ENCODE assay signal across 32 mouse cellular contexts in the genomic region with DNA sequence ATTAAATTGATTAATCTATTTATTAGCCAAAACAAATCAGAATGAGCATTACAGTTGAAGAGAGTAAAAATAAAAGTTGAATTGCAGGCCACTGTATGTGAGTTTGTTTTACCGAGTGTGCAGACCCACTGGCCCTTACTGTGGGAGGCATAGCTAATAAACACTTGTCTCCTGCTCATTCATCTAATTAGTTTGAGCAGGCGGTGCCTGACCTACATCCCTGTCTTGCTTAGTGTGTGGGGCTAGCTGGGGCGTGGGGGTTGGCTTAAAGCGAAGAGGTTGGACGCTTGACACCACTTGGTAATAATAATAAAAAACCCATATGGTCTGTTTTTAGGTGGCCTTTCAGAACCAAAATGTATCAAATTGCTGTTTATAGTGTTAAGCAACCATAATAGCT.
A peak's percentile ranks its signal among the peaks of the same experiment; 100 is the strongest.
DNase-seq lines count a peak whose midpoint lies in the region; ATAC-seq and TF ChIP-seq lines count a peak whose summit lies in the region.
"Had no signal": no experiment of that assay in that cellular context is flagged by ENCODE, and none has a peak within 500 bp of the region (broad histone marks: within the 10 kb centered on the region; RNA-seq: fewer than 3 reads in every experiment).

No protein-coding gene starts in this region.

- H3K4me1 ChIP-seq in forebrain, embryonic 12.5 days: no peaks in the 10 kb centered on the region
- H3K4me1 ChIP-seq in forebrain, embryonic 14.5 days (ENCODE audit: control insufficient read depth, insufficient read depth, low read length): no peaks in the 10 kb centered on the region
- no peaks in the 10 kb centered on the region for H3K4me1 ChIP-seq in kidney, embryonic 16.5 days (ENCODE audit: insufficient read depth, low read length)
- H3K4me1 ChIP-seq: embryonic facial prominence, embryonic 10.5 days; embryonic facial prominence, embryonic 13.5 days; forebrain, embryonic 13.5 days; heart, embryonic 12.5 days; heart, embryonic 15.5 days; hindbrain, embryonic 10.5 days; hindbrain, embryonic 13.5 days had no signal

- 0 out of 2 replicates have a peak, but pooled peaks have one; percentile 23 for ATAC-seq in forebrain, embryonic 12.5 days (ENCODE audit: low FRiP score)
- no peak for ATAC-seq in forebrain, embryonic 14.5 days
- ATAC-seq in kidney, embryonic 16.5 days (ENCODE audit: low FRiP score, low TSS enrichment): peak; percentile 84
- ATAC-seq: forebrain, embryonic 13.5 days; forebrain, postnatal 0 days; hindbrain, embryonic 16.5 days; Patski had no signal

- H3K4me3 ChIP-seq in forebrain, embryonic 12.5 days (replicated peaks): no peak overlapping the region
- no peak overlapping the region for H3K4me3 ChIP-seq in forebrain, embryonic 14.5 days (ENCODE audit: low read depth, low read length)
- no peak overlapping the region for H3K4me3 ChIP-seq in kidney, embryonic 16.5 days (ENCODE audit: low read length)
- H3K4me3 ChIP-seq in layer of hippocampus, adult 2 months: no peak overlapping the region
- H3K4me3 ChIP-seq: embryonic facial prominence, embryonic 10.5 days; embryonic facial prominence, embryonic 13.5 days; erythroblast, embryonic 14.5 days; forebrain, embryonic 13.5 days; gastrocnemius, adult 2 months; heart, embryonic 12.5 days; heart, embryonic 15.5 days; hindbrain, embryonic 10.5 days; hindbrain, embryonic 13.5 days had no signal

- 68% methylated on average over 5 of the region's 5 CpGs for WGBS in forebrain, embryonic 12.5 days
- WGBS in forebrain, embryonic 14.5 days: 70% methylated on average over 5 of the region's 5 CpGs
- WGBS in kidney, embryonic 16.5 days: 19% methylated on average over 5 of the region's 5 CpGs

- no peaks in the 10 kb centered on the region for H3K36me3 ChIP-seq in forebrain, embryonic 12.5 days (replicated peaks)
- H3K36me3 ChIP-seq in forebrain, embryonic 14.5 days (ENCODE audit: control insufficient read depth, insufficient read depth, low read length): no peaks in the 10 kb centered on the region
- no peaks in the 10 kb centered on the region for H3K36me3 ChIP-seq in kidney, embryonic 16.5 days (ENCODE audit: insufficient read depth, low read length)
- H3K36me3 ChIP-seq: embryonic facial prominence, embryonic 10.5 days; embryonic facial prominence, embryonic 13.5 days; G1E; heart, embryonic 12.5 days; heart, embryonic 15.5 days; hindbrain, embryonic 10.5 days; hindbrain, embryonic 13.5 days had no signal

- H3K9me3 ChIP-seq in forebrain, embryonic 12.5 days: no peaks in the 10 kb centered on the region
- H3K9me3 ChIP-seq in forebrain, embryonic 14.5 days (replicated peaks; ENCODE audit: control insufficient read depth, low read length): no peaks in the 10 kb centered on the region
- no peaks in the 10 kb centered on the region for H3K9me3 ChIP-seq in kidney, embryonic 16.5 days (ENCODE audit: low read length)
- H3K9me3 ChIP-seq: embryonic facial prominence, embryonic 10.5 days; embryonic facial prominence, embryonic 13.5 days; forebrain, embryonic 13.5 days; heart, embryonic 12.5 days; heart, embryonic 15.5 days; hindbrain, embryonic 10.5 days; hindbrain, embryonic 13.5 days had no signal

- no peaks in the 10 kb centered on the region for H3K27me3 ChIP-seq in forebrain, embryonic 12.5 days
- H3K27me3 ChIP-seq in forebrain, embryonic 14.5 days (replicated peaks; ENCODE audit: control insufficient read depth, insufficient read depth, low read length): no peaks in the 10 kb centered on the region
- H3K27me3 ChIP-seq in kidney, embryonic 16.5 days (ENCODE audit: insufficient read depth, low read length): no peaks in the 10 kb centered on the region
- H3K27me3 ChIP-seq: CH12.LX; embryonic facial prominence, embryonic 13.5 days; forebrain, embryonic 13.5 days; heart, embryonic 12.5 days; heart, embryonic 15.5 days; hindbrain, embryonic 13.5 days; Patski had no signal

- H3K9ac ChIP-seq in forebrain, embryonic 12.5 days: no peak overlapping the region
- H3K9ac ChIP-seq in forebrain, embryonic 14.5 days (ENCODE audit: low read length): no peak overlapping the region
- no peak overlapping the region for H3K9ac ChIP-seq in kidney, embryonic 16.5 days (replicated peaks; ENCODE audit: low read length)
- H3K9ac ChIP-seq: embryonic facial prominence, embryonic 13.5 days; forebrain, embryonic 13.5 days; forebrain, postnatal 0 days; heart, embryonic 12.5 days; heart, embryonic 15.5 days; hindbrain, embryonic 13.5 days had no signal

- TF ChIP-seq CTCF in layer of hippocampus, adult 2 months (conservative IDR thresholded peaks at IDR 0.05): no peak

- no peak for DNase-seq in forebrain, embryonic 14.5 days (ENCODE audit: low spot score)
- no peak for DNase-seq in kidney, adult 11 months
- no peak for DNase-seq in layer of hippocampus, adult 2 months (ENCODE audit: low spot score in 2 of 2)
- no peak for DNase-seq in layer of hippocampus, adult 9-10 months (ENCODE audit: low spot score)
- DNase-seq in thymus, postnatal 36 days: no peak
- DNase-seq: adrenal gland, postnatal 10 days; adrenal gland, postnatal 36 days; B cell, adult 2 months; cerebellum, adult 18-20 months; cerebellum, adult 9-11 months; cerebellum, postnatal 36 days; embryo, embryonic 11 days; forebrain, postnatal 0 days; gastrocnemius, adult 2 months; gastrocnemius, postnatal 14 days; heart, adult 11 months; heart, postnatal 10 days; heart, postnatal 36 days had no signal

- no peak overlapping the region for H3K4me2 ChIP-seq in forebrain, embryonic 12.5 days
- no peak overlapping the region for H3K4me2 ChIP-seq in forebrain, embryonic 14.5 days (ENCODE audit: low read length)
- H3K4me2 ChIP-seq in kidney, embryonic 16.5 days (replicated peaks; ENCODE audit: low read depth, low read length): no peak overlapping the region
- H3K4me2 ChIP-seq: embryonic facial prominence, embryonic 13.5 days; forebrain, embryonic 13.5 days; heart, embryonic 12.5 days; heart, embryonic 15.5 days; hindbrain, embryonic 13.5 days had no signal

- H3K27ac ChIP-seq in forebrain, embryonic 12.5 days: no peak overlapping the region
- H3K27ac ChIP-seq in forebrain, embryonic 14.5 days (ENCODE audit: low read depth, low read length): no peak overlapping the region
- no peak overlapping the region for H3K27ac ChIP-seq in kidney, embryonic 16.5 days (ENCODE audit: low read length)
- peak overlapping the region; percentile 18; the same call in 1 of the 2 replicates for H3K27ac ChIP-seq in layer of hippocampus, adult 2 months
- H3K27ac ChIP-seq: embryonic facial prominence, embryonic 10.5 days; embryonic facial prominence, embryonic 13.5 days; forebrain, embryonic 13.5 days; gastrocnemius, adult 2 months; heart, embryonic 15.5 days; hindbrain, embryonic 10.5 days; hindbrain, embryonic 13.5 days had no signal
